Comparison of ENCODE assay signal across 14 mouse cellular contexts in the genomic region with DNA sequence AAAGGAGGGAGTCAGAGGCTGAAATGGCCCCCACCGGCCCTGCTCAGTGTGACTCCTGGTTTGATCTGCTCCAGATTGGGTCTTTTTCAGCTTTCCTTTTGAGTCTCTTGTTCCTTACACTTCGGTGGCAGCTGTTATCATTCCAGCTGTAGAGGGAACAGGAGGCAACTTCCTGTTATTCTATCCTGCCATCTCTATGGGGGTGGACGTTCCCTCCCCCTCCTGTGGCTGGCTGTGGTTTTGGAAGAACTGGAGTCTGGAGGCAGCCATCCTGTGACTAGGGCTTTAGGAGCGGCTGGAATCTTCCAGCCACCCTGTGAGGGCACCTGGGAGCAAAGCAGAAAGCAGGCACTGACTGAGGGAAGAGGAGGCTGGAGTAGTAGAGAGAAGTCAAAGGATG. TPM values are rescaled to one million over a fixed set of nuclear protein-coding genes. Genes with fewer than 3 reads are reported as not detected.
DNase-seq lines count a peak whose midpoint lies in the region; ATAC-seq and TF ChIP-seq lines count a peak whose summit lies in the region.
"Had no signal": no experiment of that assay in that cellular context is flagged by ENCODE, and none has a peak within 500 bp of the region (broad histone marks: within the 10 kb centered on the region; RNA-seq: fewer than 3 reads in every experiment).

No protein-coding gene starts in this region.

- intact Hi-C loops in gastrocnemius, adult 2 months (cut with DNase I) = loop anchor here (5.0 kb wide), 2 partner anchors 92 to 107 kb away; no protein-coding TSS in a partner anchor
- intact Hi-C loops in gastrocnemius, postnatal 36 days (cut with DNase I) = loop anchor here (5.0 kb wide), 1 partner anchor 62 kb away; no protein-coding TSS in a partner anchor

- no peak overlapping the region for H3K4me3 ChIP-seq in gastrocnemius, adult 2 months
- H3K4me3 ChIP-seq: layer of hippocampus, adult 2 months; liver, embryonic 13.5 days had no signal

- TF ChIP-seq CTCF in gastrocnemius, adult 2 months (IDR thresholded peaks at IDR 0.05) = no peak

- H3K27ac ChIP-seq in gastrocnemius, adult 2 months = peak overlapping the region; percentile 46; the same call in 1 of the 2 replicates
- H3K27ac ChIP-seq: layer of hippocampus, adult 2 months; liver, embryonic 13.5 days had no signal

- no peak for ATAC-seq in CD4-positive, CD25-positive, alpha-beta regulatory T cell, adult 4 months
- ATAC-seq: activated CD4-positive, CD25-positive, alpha-beta regulatory T cell, adult 4 months had no signal

- no peak for DNase-seq in gastrocnemius, adult 2 months
- no peak for DNase-seq in gastrocnemius, postnatal 36 days
- DNase-seq in ovary, postnatal 36 days (ENCODE audit: low spot score) = peak; percentile 21
- DNase-seq in ovary, postnatal 14 days (ENCODE audit: low spot score) = no peak
- peak; percentile 27 for DNase-seq in heart, postnatal 4 days
- DNase-seq in lung, postnatal 4 days = peak; percentile 38 to 67
- no peak for DNase-seq in layer of hippocampus, adult 18-20 months (ENCODE audit: low spot score in 2 of 2)
- DNase-seq: B cell, adult 2 months; cerebellum, adult 8-10 months; liver, embryonic 13.5 days had no signal

RNA-seq across cellular contexts. Expression of a gene that starts 3.4 kb away (rescaled TPM):
- 10 to 100 TPM; 40.3 to 44.8 TPM for total RNA-seq in gastrocnemius, adult 2 months (2021)
- total RNA-seq in gastrocnemius, postnatal 36 days (2021) = 10 to 100 TPM; 36.7 to 37.6 TPM
- 100 to 1,000 TPM in 1 of 2 experiments, 10 to 100 TPM in 1; 95.3 to 106 TPM for total RNA-seq in heart, postnatal 4 days (2021)
- 10 to 100 TPM in 1 of 2 experiments, 1 to 10 TPM in 1; 5.8 to 10.1 TPM for polyA plus RNA-seq in CD4-positive, CD25-positive, alpha-beta regulatory T cell, adult 4 months (2017; shearing (Covaris generic))
- 10 to 100 TPM; 34.8 to 39.9 TPM for total RNA-seq in layer of hippocampus, adult 18-20 months (2021)

RNA-seq across cellular contexts. Expression of a gene that starts 34.9 kb away (rescaled TPM):
- not detected for total RNA-seq in gastrocnemius, adult 2 months (2021)
- total RNA-seq in gastrocnemius, postnatal 36 days (2021) = not detected
- total RNA-seq in heart, postnatal 4 days (2021) = under 1 TPM; 0.47 to 0.62 TPM
- not detected for polyA plus RNA-seq in CD4-positive, CD25-positive, alpha-beta regulatory T cell, adult 4 months (2017; shearing (Covaris generic))
- not detected for total RNA-seq in layer of hippocampus, adult 18-20 months (2021)
- total RNA-seq: layer of hippocampus, adult 2 months had no signal
- polyA plus RNA-seq: activated CD4-positive, CD25-positive, alpha-beta regulatory T cell, adult 4 months; liver, embryonic 13.5 days; spleen, adult 2 months had no signal

Comparison
In these comparisons a context has a peak if more than half of its experiments do, and no peak if none do; other contexts are left out.
1. DNase-seq: peak in ovary, postnatal 36 days (single experiment), heart, postnatal 4 days (single experiment) and lung, postnatal 4 days (2 of 2); none in gastrocnemius, adult 2 months (single experiment), gastrocnemius, postnatal 36 days (0 of 2), ovary, postnatal 14 days (single experiment) and layer of hippocampus, adult 18-20 months (0 of 2).